Mouse (Mus musculus): ENCODE measurements around the gene Gm10309. TPM values are rescaled to one million over a fixed set of nuclear protein-coding genes. Genes with fewer than 3 reads are reported as not detected.

The Gm10309 gene
- total RNA-seq, 2 experiments from 2014 or later, result not detected

- ATAC-seq (replicated peaks; ENCODE audit: low FRiP score, low TSS enrichment, poor library complexity, severe bottlenecking), result no peak
Measured at GRCm38 (mm10) chr17:86518604-86519003, 13.6 kb upstream of the Gm10309 start.

DNA sequence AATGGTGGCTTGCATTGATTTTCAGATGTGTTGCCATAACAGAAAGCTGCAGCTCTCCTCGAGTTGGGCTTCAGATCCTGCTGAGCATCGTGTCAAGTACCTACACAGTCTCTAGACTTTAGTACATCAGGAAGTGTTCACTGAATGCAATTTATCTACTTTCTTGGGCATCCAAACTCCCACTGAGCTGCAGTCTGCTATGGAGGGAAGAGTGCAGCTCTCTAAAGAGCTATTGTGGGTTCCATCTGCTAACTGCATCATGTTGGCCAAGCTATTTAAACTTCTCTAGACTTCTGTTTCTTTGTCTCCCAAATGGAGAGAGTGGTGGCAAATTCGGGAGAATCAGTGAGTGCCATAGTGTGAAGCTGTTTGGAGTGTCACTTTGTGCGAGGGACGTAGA, 11.6 kb upstream of the Gm10309 start:
- ATAC-seq (replicated peaks; ENCODE audit: low FRiP score, low TSS enrichment, poor library complexity, severe bottlenecking), result no peak

DNA sequence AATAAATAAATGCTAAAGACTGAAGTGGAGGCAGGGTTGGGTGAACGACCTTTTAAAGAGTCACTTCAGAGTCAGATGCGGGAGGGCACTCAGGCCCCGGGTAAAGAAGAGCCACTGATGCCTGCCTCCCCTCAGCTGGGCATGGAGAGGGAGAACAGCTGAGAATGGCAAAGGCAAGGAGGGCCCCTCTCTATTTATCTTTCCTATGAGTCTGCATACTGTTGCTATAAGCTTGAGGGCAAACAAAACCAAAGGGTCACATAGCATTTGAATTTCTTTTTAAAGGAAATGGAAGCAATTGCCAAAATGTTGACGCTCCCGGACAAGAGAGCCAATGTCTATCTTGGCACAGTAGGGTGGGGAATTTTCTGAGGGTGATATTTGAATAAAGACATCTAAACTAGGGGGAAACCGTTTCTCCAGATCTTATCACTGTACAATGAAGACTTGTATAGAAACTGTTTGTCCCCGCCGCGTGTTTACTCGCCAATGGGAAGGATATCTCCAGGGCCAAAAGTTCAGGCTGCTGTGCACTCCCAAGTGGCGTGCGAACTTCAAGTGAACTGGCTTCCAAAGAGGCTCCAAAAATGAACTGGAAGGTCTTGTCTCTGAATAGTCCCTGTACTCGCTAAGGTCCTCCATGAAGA, 10.1 kb upstream of the Gm10309 start:
- ATAC-seq (replicated peaks; ENCODE audit: low FRiP score, low TSS enrichment, poor library complexity, severe bottlenecking), result no peak

DNA sequence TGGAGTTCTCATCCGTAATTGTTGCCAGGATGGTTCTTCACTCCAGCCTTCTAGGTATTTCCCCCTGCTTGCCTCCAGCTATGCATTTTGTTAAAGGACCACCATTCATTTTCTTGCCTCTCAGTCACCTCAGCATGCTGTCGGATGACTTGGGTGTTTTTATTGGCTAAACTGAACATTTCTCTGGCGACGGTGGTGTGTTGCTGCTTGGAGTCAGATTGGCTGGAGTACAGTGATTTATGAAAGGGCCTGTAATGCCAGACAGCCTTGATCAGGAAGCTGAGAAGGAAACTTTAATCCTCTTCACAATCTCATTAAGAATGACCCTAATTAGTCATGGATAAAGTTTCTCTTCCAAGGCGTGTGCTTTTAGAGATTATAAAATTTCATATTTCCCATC, 4.8 kb upstream of the Gm10309 start:
- ATAC-seq (replicated peaks; ENCODE audit: low FRiP score, low TSS enrichment, poor library complexity, severe bottlenecking), result no peak

DNA sequence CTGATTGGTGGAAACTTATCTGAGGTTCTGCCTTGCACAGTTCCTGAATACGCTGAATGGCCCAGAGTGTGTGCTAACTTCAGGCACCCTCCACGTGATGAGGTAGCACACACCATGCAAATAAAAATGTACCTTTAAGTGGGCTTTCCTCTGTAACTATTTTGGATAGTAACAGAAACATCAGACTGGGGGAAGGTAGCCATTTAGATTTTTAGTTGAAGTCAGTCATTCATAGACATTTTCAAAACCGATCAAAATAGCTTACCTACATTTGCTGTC, 3.1 kb upstream of the Gm10309 start:
- no peak for ATAC-seq (replicated peaks; ENCODE audit: low FRiP score, low TSS enrichment, poor library complexity, severe bottlenecking)

DNA sequence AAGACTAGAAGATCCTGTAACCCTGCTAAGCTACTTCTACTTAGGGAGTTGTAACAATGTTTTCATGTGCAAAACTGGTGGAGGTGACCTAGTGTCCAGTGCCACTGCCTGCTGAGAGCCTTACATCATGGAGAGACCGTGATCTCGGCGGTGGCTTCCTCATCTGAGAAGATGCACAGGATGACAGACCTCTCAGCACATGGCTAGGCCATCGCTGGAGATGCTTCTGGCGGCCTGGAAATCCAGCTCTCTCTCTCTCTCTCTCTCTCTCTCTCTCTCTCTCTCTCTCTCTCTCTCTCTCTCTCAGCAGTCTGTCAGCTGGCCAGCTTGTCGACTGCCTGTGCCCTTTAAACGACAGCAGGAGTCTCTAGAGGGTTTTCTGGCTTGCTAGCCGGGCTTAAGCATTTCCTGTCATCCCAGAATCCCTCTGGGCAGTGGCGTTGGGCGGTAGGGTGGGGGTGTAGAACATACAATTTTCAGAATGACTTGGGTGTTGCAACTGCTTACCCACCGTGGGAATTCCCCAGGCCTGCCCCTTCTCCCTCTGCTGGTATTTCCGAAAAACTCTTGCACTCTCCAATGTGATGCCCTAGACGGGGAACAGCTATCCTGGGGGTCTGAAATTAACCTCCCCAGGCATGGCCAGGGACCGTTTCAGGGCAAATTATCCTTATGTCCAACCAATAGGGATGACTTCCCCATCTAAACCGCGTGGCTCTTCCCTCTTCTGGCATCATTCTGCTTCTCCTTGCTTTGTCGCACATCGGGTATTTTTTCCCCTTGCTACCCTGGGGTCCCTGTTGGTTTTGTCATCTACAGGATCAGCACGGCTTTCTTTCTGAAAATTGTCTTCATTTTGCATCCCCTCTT, 2.5 kb upstream of the Gm10309 start:
- no peak for ATAC-seq (replicated peaks; ENCODE audit: low FRiP score, low TSS enrichment, poor library complexity, severe bottlenecking)

GRCm38 (mm10) chr17:86506881-86507280, 1.8 kb upstream of the Gm10309 start:
- no peak for ATAC-seq (replicated peaks; ENCODE audit: low FRiP score, low TSS enrichment, poor library complexity, severe bottlenecking)

GRCm38 (mm10) chr17:86503208-86503897, 1.7 kb downstream of the Gm10309 start:
- ATAC-seq (replicated peaks; ENCODE audit: low FRiP score, low TSS enrichment, poor library complexity, severe bottlenecking), result no peak

DNA sequence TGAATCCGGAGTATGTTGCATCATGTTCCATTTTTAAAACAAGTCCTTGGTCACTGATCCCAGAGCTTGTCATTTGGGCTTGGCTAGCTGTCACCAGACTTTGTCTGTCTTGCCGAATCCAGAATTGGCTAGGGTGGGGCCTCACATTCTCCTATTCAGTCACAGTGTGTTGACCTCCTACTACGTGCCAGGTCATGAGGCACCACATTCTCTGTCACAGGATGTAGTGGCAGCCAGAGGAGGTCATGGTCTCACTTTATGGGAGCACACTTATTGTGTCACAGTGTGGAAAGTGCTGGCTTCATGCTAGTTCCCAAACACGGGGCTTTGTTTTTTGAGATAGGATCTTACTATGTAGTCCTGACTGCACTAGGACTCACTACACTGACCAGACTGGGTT, 3.6 kb downstream of the Gm10309 start:
- no peak for ATAC-seq (replicated peaks; ENCODE audit: low FRiP score, low TSS enrichment, poor library complexity, severe bottlenecking)

GRCm38 (mm10) chr17:86499359-86500045, 5.5 kb downstream of the Gm10309 start:
- ATAC-seq (replicated peaks; ENCODE audit: low FRiP score, low TSS enrichment, poor library complexity, severe bottlenecking), result no peak

- ATAC-seq (replicated peaks; ENCODE audit: low FRiP score, low TSS enrichment, poor library complexity, severe bottlenecking), result no peak
Measured at GRCm38 (mm10) chr17:86497302-86497701, 7.7 kb downstream of the Gm10309 start.

DNA sequence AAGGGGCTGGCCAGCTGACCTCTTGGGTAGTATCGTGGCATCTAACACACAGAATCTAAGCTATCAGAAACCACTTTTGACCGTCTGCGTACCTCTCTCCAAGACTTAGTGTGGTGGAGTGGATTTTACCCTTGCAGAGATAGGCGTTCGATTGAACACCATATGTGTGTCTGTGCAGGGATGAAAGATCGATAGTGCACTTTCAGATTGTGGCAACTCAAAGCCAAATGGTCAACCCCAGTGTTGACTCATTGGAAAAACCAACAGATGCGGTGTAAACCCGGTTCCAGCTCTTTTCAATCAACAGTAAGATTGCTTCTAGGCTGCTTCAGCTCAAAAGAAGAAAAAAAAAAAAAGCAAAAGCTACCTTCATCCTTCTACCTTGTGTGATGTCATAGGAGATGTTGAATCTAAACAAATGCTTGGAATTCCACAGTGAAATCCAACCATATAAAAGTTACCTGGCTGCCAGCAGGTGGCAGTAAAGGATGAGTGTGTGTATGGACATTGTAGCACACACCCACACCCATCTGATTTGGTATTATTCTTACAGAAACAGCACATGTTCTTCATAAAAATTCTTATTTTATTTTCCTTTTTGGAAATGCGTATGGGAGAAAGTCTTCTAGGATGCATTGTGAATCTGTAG, 8.8 kb downstream of the Gm10309 start:
- ATAC-seq (replicated peaks; ENCODE audit: low FRiP score, low TSS enrichment, poor library complexity, severe bottlenecking), result no peak

DNA sequence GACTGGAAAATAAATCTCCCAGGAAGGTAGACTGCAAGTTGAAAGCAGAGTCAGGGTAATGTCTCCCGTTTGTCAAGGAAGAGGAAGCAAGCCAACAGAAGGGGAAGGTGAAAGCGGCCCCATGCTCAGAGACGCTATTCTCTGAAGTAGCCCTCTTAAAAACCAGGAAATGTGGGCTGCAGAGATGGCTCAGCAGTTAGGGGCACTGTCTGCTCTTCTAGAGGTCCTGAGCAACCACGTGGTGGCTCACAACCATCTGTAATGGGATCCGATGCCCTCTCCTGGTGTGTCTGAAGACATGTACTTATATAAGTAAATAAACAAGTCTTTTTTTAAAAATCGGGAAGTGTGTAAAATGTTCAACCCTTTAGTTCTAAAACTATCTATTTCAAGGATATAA, 10.1 kb downstream of the Gm10309 start:
- peak; percentile 9; the same call in 1 of the 2 replicates for ATAC-seq (replicated peaks; ENCODE audit: low FRiP score, low TSS enrichment, poor library complexity, severe bottlenecking)

- peak; percentile 32 for ATAC-seq (replicated peaks; ENCODE audit: low FRiP score, low TSS enrichment, poor library complexity, severe bottlenecking)
Measured at GRCm38 (mm10) chr17:86494494-86494893, 10.5 kb downstream of the Gm10309 start.

GRCm38 (mm10) chr17:86493891-86494420, 11.1 kb downstream of the Gm10309 start:
- ATAC-seq (replicated peaks; ENCODE audit: low FRiP score, low TSS enrichment, poor library complexity, severe bottlenecking), result no peak

GRCm38 (mm10) chr17:86492376-86492775, 12.7 kb downstream of the Gm10309 start:
- ATAC-seq (replicated peaks; ENCODE audit: low FRiP score, low TSS enrichment, poor library complexity, severe bottlenecking), result peak; percentile 53

- no peak for ATAC-seq (replicated peaks; ENCODE audit: low FRiP score, low TSS enrichment, poor library complexity, severe bottlenecking)
Measured at GRCm38 (mm10) chr17:86489827-86490226, 15.2 kb downstream of the Gm10309 start.

DNA sequence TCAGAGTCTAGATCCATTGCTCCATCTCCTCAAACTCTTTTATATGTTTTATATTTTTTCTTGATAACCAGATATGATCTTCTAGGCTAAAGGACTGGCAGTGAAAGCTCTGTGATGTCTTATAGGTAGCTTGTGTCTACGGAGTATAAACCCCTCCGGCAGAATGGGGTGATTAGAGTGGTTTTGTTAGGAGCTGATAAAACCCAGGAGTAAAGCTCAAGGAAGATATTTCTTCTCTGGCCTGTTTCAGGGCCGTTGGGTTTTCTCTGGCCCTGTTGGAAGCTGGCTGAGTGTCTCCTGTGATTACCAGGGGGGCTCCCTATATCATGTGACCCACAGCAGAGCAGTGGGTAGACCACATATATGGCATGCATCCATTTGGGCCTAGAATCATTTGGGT, 17.6 kb downstream of the Gm10309 start:
- ATAC-seq (replicated peaks; ENCODE audit: low FRiP score, low TSS enrichment, poor library complexity, severe bottlenecking), result no peak

DNA sequence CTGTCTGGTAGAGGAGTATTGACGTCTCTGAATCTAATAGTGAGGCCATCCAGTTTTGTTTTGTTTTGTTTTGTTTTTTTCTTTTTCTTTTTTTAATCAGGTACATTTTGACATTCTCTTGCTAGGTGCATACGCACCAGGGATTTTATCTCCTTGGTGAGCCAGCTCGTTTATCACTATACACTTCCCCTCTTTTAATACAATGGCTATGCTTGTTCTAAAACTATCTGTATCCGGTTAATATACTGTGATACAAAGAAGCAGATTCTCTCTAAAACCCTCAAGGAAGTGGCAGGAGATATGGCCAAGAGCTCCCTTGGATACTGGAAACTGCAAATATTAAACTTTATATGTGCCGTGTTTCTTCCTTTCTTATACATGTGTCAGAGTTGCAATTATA, 18.4 kb downstream of the Gm10309 start:
- ATAC-seq (replicated peaks; ENCODE audit: low FRiP score, low TSS enrichment, poor library complexity, severe bottlenecking), result no peak
